Mouse (Mus musculus) olfactory bulb, adult 2 months (tissue): Measurements from ENCODE around the gene Rin2.

Source experiments
- CTCF ChIP-seq: fragments of 200-500 bp; IDR thresholded peaks from 2 replicates; pipeline ENCODE4 v1.5.1; 2012; ENCODE audit warnings: low read depth, mild to moderate bottlenecking, low read length, moderate library complexity; ENCODE audit not compliant: insufficient read depth
- POLR2A ChIP-seq: fragments of 200-500 bp; IDR thresholded peaks from 2 replicates; pipeline ENCODE4 v1.6.1; 2012; ENCODE audit warnings: mild to moderate bottlenecking, low read depth, low read length, moderate library complexity; ENCODE audit not compliant: insufficient read depth

GRCm38 (mm10) chr2:145724288-145724687 is 49.3 kb downstream of the Rin2 start:
- TF ChIP-seq CTCF (no peak), POLR2A (no peak)
